ENCODE assay signal across 8 mouse cellular contexts in the genomic region with DNA sequence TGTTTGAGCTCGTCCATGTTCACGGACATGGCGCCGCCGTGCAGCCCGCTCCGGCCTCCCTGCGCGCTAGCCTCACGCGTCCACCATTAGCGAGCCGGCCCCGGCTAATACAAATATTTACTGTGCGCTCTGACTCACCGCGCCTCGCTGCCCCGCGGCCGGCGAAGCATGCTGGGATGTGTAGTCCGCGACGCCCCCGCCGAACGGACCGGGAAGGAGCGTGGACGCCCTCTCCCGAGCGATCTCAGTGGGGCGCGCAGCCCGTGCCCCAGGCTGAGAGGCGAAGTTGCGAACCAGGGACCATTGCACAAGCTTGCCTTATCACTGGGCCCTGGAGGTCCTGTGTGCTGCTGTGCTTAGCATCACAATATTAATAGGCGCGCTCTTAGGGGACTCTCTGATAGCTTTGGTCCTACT. TPM values are rescaled to one million over a fixed set of nuclear protein-coding genes. Genes with fewer than 3 reads are reported as not detected.
A peak's percentile ranks its signal among the peaks of the same experiment; 100 is the strongest.
DNase-seq lines count a peak whose midpoint lies in the region; ATAC-seq lines count a peak whose summit lies in the region.

No protein-coding gene starts in this region.

- H3K27me3 ChIP-seq in intestine, embryonic 14.5 days (replicated peaks; ENCODE audit: control insufficient read depth, insufficient read depth, low read length): no peaks in the 10 kb centered on the region

- H3K4me3 ChIP-seq in intestine, embryonic 14.5 days (ENCODE audit: low read depth, low read length): peak overlapping the region; percentile 91

- H3K4me2 ChIP-seq in intestine, embryonic 14.5 days (ENCODE audit: low read length): peak overlapping the region; percentile 73

- DNase-seq in adrenal gland, adult 18-20 months (ENCODE audit: low spot score in 2 of 2): peak; percentile 89 to 90
- DNase-seq in embryo, embryonic 10.5 days (ENCODE audit: low spot score): peak; percentile 89
- peak; percentile 92 for DNase-seq in gastrocnemius, postnatal 14 days
- DNase-seq in intestine, embryonic 14.5 days (ENCODE audit: low spot score): peak; percentile 93
- DNase-seq in left cerebral cortex, postnatal 14 days (ENCODE audit: low spot score in 2 of 2): peak; percentile 89 to 92
- peak; percentile 88 for DNase-seq in right cerebral cortex, postnatal 14 days
- peak; percentile 87 for DNase-seq in urinary bladder, postnatal 25 days (ENCODE audit: low spot score)

- intact Hi-C loops in gastrocnemius, postnatal 14 days (cut with DNase I; ENCODE audit: low total_unique reads): loop anchor here (5.0 kb wide), 1 partner anchor 33 kb away; no protein-coding TSS in a partner anchor
- intact Hi-C loops in left cerebral cortex, postnatal 14 days (cut with DNase I): loop anchor here (5.0 kb wide), 1 partner anchor 38 kb away; no protein-coding TSS in a partner anchor

- H3K4me1 ChIP-seq in intestine, embryonic 14.5 days (replicated peaks; ENCODE audit: control insufficient read depth, insufficient read depth, low read length): peaks cover 35% of the 10 kb centered on the region

- peak; percentile 78 for ATAC-seq in intestine, embryonic 14.5 days (replicated peaks; ENCODE audit: low FRiP score, low TSS enrichment, low read depth)
- peak; percentile 49 for ATAC-seq in megakaryocyte-erythroid progenitor cell, adult 5-6 weeks (replicated peaks; ENCODE audit: low FRiP score, low TSS enrichment, poor library complexity, severe bottlenecking)

- H3K9me3 ChIP-seq in intestine, embryonic 14.5 days (ENCODE audit: control insufficient read depth, low read length): no peaks in the 10 kb centered on the region

- peak overlapping the region; percentile 100 for H3K27ac ChIP-seq in intestine, embryonic 14.5 days (ENCODE audit: low read depth)

- 0% methylated on average over 40 of the region's 40 CpGs for WGBS in intestine, embryonic 14.5 days

- peaks cover 17% of the 10 kb centered on the region for H3K36me3 ChIP-seq in intestine, embryonic 14.5 days (ENCODE audit: control insufficient read depth, insufficient read depth, low read length)

- H3K9ac ChIP-seq in intestine, embryonic 14.5 days (ENCODE audit: low read length): peak overlapping the region; percentile 93

RNA-seq across cellular contexts. Expression of gene Ubald1, which starts 0.4 kb away (rescaled TPM):
- 10 to 100 TPM; 33.3 to 39.0 TPM for total RNA-seq in adrenal gland, adult 18-20 months (2021)
- 10 to 100 TPM; 25.2 to 26.1 TPM for total RNA-seq in gastrocnemius, postnatal 14 days (2021)
- polyA plus RNA-seq in intestine, embryonic 14.5 days (2014; fragmentation: Nextera tagmentation; extraction: Ambion mirVana): 39.3 and 40.6 TPM in 2 replicates
- total RNA-seq in left cerebral cortex, postnatal 14 days (2021): 10 to 100 TPM; 81.6 to 86.7 TPM
- 20.3 and 33.3 TPM in 2 replicates for total RNA-seq in megakaryocyte-erythroid progenitor cell, adult 5-6 weeks (2014; fragmentation: Nextera tagmentation)
- 15.2 and 16.5 TPM in 2 replicates for total RNA-seq in megakaryocyte-erythroid progenitor cell, adult 5-6 weeks (2017)

RNA-seq across cellular contexts. Expression of gene Mgrn1, which starts 6.3 kb away (rescaled TPM):
- 10 to 100 TPM; 83.7 to 86.4 TPM for total RNA-seq in adrenal gland, adult 18-20 months (2021)
- total RNA-seq in gastrocnemius, postnatal 14 days (2021): 10 to 100 TPM; 46.7 to 51.9 TPM
- 83.7 and 87.6 TPM in 2 replicates for polyA plus RNA-seq in intestine, embryonic 14.5 days (2014; fragmentation: Nextera tagmentation; extraction: Ambion mirVana)
- 100 to 1,000 TPM; 198 to 203 TPM for total RNA-seq in left cerebral cortex, postnatal 14 days (2021)
- 16.0 and 21.8 TPM in 2 replicates for total RNA-seq in megakaryocyte-erythroid progenitor cell, adult 5-6 weeks (2014; fragmentation: Nextera tagmentation)
- total RNA-seq in megakaryocyte-erythroid progenitor cell, adult 5-6 weeks (2017): 8.7 and 13.3 TPM in 2 replicates

RNA-seq across cellular contexts. Expression of gene 4930562C15Rik, which starts 44.5 kb away (rescaled TPM):
- total RNA-seq in adrenal gland, adult 18-20 months (2021): not detected
- not detected for total RNA-seq in gastrocnemius, postnatal 14 days (2021)
- polyA plus RNA-seq in intestine, embryonic 14.5 days (2014; fragmentation: Nextera tagmentation; extraction: Ambion mirVana): 0.43 and 0.55 TPM in 2 replicates
- not detected for total RNA-seq in left cerebral cortex, postnatal 14 days (2021)
- not detected in 2 replicates for total RNA-seq in megakaryocyte-erythroid progenitor cell, adult 5-6 weeks (2014; fragmentation: Nextera tagmentation)
- not detected in 2 replicates for total RNA-seq in megakaryocyte-erythroid progenitor cell, adult 5-6 weeks (2017)

RNA-seq across cellular contexts. Expression of gene Nudt16l1, which starts 58.8 kb away (rescaled TPM):
- 10 to 100 TPM; 46.1 to 62.3 TPM for total RNA-seq in adrenal gland, adult 18-20 months (2021)
- total RNA-seq in gastrocnemius, postnatal 14 days (2021): 10 to 100 TPM; 23.3 to 23.8 TPM
- polyA plus RNA-seq in intestine, embryonic 14.5 days (2014; fragmentation: Nextera tagmentation; extraction: Ambion mirVana): 145 and 162 TPM in 2 replicates
- 10 to 100 TPM; 66.7 to 70.3 TPM for total RNA-seq in left cerebral cortex, postnatal 14 days (2021)
- total RNA-seq in megakaryocyte-erythroid progenitor cell, adult 5-6 weeks (2014; fragmentation: Nextera tagmentation): 46.3 and 49.3 TPM in 2 replicates
- 13.4 and 15.0 TPM in 2 replicates for total RNA-seq in megakaryocyte-erythroid progenitor cell, adult 5-6 weeks (2017)

Comparison
In these comparisons a context has a peak if more than half of its experiments do, and no peak if none do; other contexts are left out.
1. Peak in every context shown above with its lines: DNase-seq, ATAC-seq, H3K4me3 ChIP-seq and H3K27ac ChIP-seq.